Mouse (Mus musculus): ENCODE results near the gene Tysnd1.
A peak's percentile ranks its signal among the peaks of the same experiment; 100 is the strongest.

Tysnd1 gene

GRCm38 (mm10) chr10:61694870-61695670 lies at the start of gene Tysnd1:
Tysnd1 (plus strand) TSS chr10:61695514.
- peak; percentile 100 for DNase-seq (ENCODE audit: low read depth, low spot score)

GRCm38 (mm10) chr10:61646557-61646956 lies 48.8 kb upstream of the Tysnd1 start:
- no peak for DNase-seq (ENCODE audit: low read depth, low spot score)

- DNase-seq (ENCODE audit: low read depth, low spot score), result peak; percentile 91
Measured at GRCm38 (mm10) chr10:61647790-61648736, 47.3 kb upstream of the Tysnd1 start, which contains the start of gene Ppa1. Ppa1 (plus strand) TSS chr10:61648552.

GRCm38 (mm10) chr10:61648737-61649645 lies 46.3 kb upstream of the Tysnd1 start:
- DNase-seq (ENCODE audit: low read depth, low spot score), result peak; percentile 70

- no peak for DNase-seq (ENCODE audit: low read depth, low spot score)
Measured at GRCm38 (mm10) chr10:61654105-61654504, 41.2 kb upstream of the Tysnd1 start.

- DNase-seq (ENCODE audit: low read depth, low spot score), result no peak
Measured at GRCm38 (mm10) chr10:61654691-61655090, 40.6 kb upstream of the Tysnd1 start.

- no peak for DNase-seq (ENCODE audit: low read depth, low spot score)
Measured at GRCm38 (mm10) chr10:61655188-61655587, 40.1 kb upstream of the Tysnd1 start.

GRCm38 (mm10) chr10:61656928-61657882 lies 38.1 kb upstream of the Tysnd1 start:
- no peak for DNase-seq (ENCODE audit: low read depth, low spot score)

GRCm38 (mm10) chr10:61657985-61658384 lies 37.3 kb upstream of the Tysnd1 start:
- DNase-seq (ENCODE audit: low read depth, low spot score), result peak; percentile 66

- DNase-seq (ENCODE audit: low read depth, low spot score), result peak; percentile 46
Measured at GRCm38 (mm10) chr10:61661887-61662286, 33.4 kb upstream of the Tysnd1 start.

- DNase-seq (ENCODE audit: low read depth, low spot score), result no peak
Measured at GRCm38 (mm10) chr10:61662391-61662988, 32.8 kb upstream of the Tysnd1 start.

- DNase-seq (ENCODE audit: low read depth, low spot score), result no peak
Measured at GRCm38 (mm10) chr10:61665111-61665510, 30.2 kb upstream of the Tysnd1 start.

GRCm38 (mm10) chr10:61665651-61666050 lies 29.7 kb upstream of the Tysnd1 start:
- no peak for DNase-seq (ENCODE audit: low read depth, low spot score)

- DNase-seq (ENCODE audit: low read depth, low spot score), result no peak
Measured at GRCm38 (mm10) chr10:61669289-61669688, 26.0 kb upstream of the Tysnd1 start.

- DNase-seq (ENCODE audit: low read depth, low spot score), result peak; percentile 57
Measured at GRCm38 (mm10) chr10:61669896-61670295, 25.4 kb upstream of the Tysnd1 start.

GRCm38 (mm10) chr10:61670758-61671157 lies 24.6 kb upstream of the Tysnd1 start:
- DNase-seq (ENCODE audit: low read depth, low spot score), result peak; percentile 46

GRCm38 (mm10) chr10:61675935-61676334 lies 19.4 kb upstream of the Tysnd1 start:
- DNase-seq (ENCODE audit: low read depth, low spot score), result peak; percentile 25

GRCm38 (mm10) chr10:61679545-61679944 lies 15.8 kb upstream of the Tysnd1 start:
- DNase-seq (ENCODE audit: low read depth, low spot score), result no peak

- DNase-seq (ENCODE audit: low read depth, low spot score), result peak; percentile 96
Measured at GRCm38 (mm10) chr10:61680015-61680913, 15.1 kb upstream of the Tysnd1 start, which contains the start of gene Sar1a. Sar1a (plus strand) TSS chr10:61680299.

Measured in R1 (cell line).